Mouse (Mus musculus) limb, embryonic 15.5 days (tissue): ENCODE results near the gene Elfn2. TPM values are rescaled to one million over a fixed set of nuclear protein-coding genes. Genes with fewer than 3 reads are reported as not detected.

ENCODE experiments used
- ATAC-seq: fragments of 200-750 bp; cut with Nextera tagmentation; 2 replicates; pipeline ENCODE4 v1.8.0; 2017; ENCODE audit warnings: low read depth, moderate TSS enrichment; ENCODE audit not compliant: insufficient number of reproducible peaks, low FRiP score, low TSS enrichment
- H3K27ac ChIP-seq: fragments of 300-500 bp; sonication (generic); 2 replicates; pipeline ENCODE4 v1.5.1; 2015; ENCODE audit warnings: moderate library complexity, mild to moderate bottlenecking, inconsistent platforms
- H3K27me3 ChIP-seq: fragments of 300-500 bp; sonication (generic); 2 replicates; pipeline ENCODE4 v1.6.1; 2015; ENCODE audit warnings: inconsistent platforms
- H3K36me3 ChIP-seq: fragments of 300-500 bp; sonication (generic); 2 replicates; pipeline ENCODE4 v1.6.1; 2015; ENCODE audit warnings: inconsistent platforms
- H3K4me1 ChIP-seq: fragments of 300-500 bp; sonication (generic); 2 replicates; pipeline ENCODE4 v1.6.1; 2015; ENCODE audit warnings: inconsistent platforms
- H3K4me2 ChIP-seq: fragments of 300-500 bp; sonication (generic); 2 replicates; pipeline ENCODE4 v1.6.1; 2015; ENCODE audit warnings: mild to moderate bottlenecking, inconsistent platforms
- H3K4me3 ChIP-seq: fragments of 300-500 bp; sonication (generic); 2 replicates; pipeline ENCODE4 v1.5.1; 2015; ENCODE audit warnings: mild to moderate bottlenecking, inconsistent platforms
- H3K9ac ChIP-seq: fragments of 300-500 bp; sonication (generic); 2 replicates; pipeline ENCODE4 v1.6.1; 2015; ENCODE audit warnings: inconsistent platforms
- H3K9me3 ChIP-seq: fragments of 300-500 bp; sonication (generic); 2 replicates; pipeline ENCODE4 v1.6.1; 2016; ENCODE audit warnings: inconsistent platforms
- WGBS: fragments of 180-500 bp; shearing (Covaris S2); methylation state at CpG from one replicate; pipeline ENCODE4 v1.1.7; 2015; 5-methylcytosine and 5-hydroxymethylcytosine counted together
- polyA plus RNA-seq: library from polyadenylated mRNA; unstranded; fragments of >200 nt; fragmentation: Nextera tagmentation; extraction: Ambion mirVana; gene quantifications from 2 replicates; pipeline ENCODE4 v1.2.1, GENCODE M21; 2015

The Elfn2 gene
- polyA plus RNA-seq, 1 experiment from 2014 or later, result 0.05 TPM

- no peaks in the 10 kb centered on the region for H3K36me3 ChIP-seq
- no peak for ATAC-seq
- peaks cover 16% of the 10 kb centered on the region for H3K4me1 ChIP-seq
- no peaks in the 10 kb centered on the region for H3K9me3 ChIP-seq
- H3K4me3 ChIP-seq, result no peak overlapping the region
- 75% methylated on average over 9 of the region's 9 CpGs for WGBS
- no peak overlapping the region for H3K9ac ChIP-seq
- no peak overlapping the region for H3K27ac ChIP-seq
- H3K27me3 ChIP-seq, result peaks cover 43% of the 10 kb centered on the region
- H3K4me2 ChIP-seq, result no peak overlapping the region
These were observed 41.6 kb downstream of the Elfn2 start for GRCm38 (mm10) chr15:78677015-78677414.

GRCm38 (mm10) chr15:78674912-78675412, 43.6 kb downstream of the Elfn2 start:
- Histone ChIP-seq H3K4me2 (no peak overlapping the region), H3K36me3 (no peaks in the 10 kb centered on the region), H3K4me3 (no peak overlapping the region), H3K27ac (no peak overlapping the region), H3K9me3 (no peaks in the 10 kb centered on the region), H3K27me3 (peaks cover 62% of the 10 kb centered on the region), H3K9ac (no peak overlapping the region), H3K4me1 (0 out of 2 replicates have a peak, but pooled peaks cover 6% of the 10 kb centered on the region)
- WGBS, result 62% methylated on average over 6 of the region's 6 CpGs
- no peak for ATAC-seq

DNA sequence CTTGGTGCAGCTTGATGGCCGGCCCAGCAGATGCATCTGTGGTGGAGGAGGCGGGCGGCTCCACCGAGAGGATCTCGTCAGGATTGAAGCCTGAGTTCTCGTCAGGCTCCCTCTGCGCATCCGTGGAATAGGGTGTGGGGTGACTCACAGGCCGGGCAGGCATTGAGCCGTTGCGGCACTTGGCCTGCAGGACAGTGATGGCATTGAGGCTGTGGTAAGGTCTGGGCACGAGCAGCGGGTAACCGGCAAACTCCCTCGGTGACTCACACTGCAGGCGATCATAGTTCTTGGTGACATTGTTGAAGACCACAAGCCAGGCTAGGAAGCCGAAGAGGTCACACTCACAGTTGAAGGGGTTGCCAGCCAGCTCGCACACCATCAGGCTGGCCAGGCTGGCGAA, 45.1 kb downstream of the Elfn2 start:
- no peak overlapping the region for H3K27ac ChIP-seq
- H3K36me3 ChIP-seq, result no peaks in the 10 kb centered on the region
- WGBS, result 79% methylated on average over 19 of the region's 19 CpGs
- H3K27me3 ChIP-seq, result peaks cover 62% of the 10 kb centered on the region
- H3K4me2 ChIP-seq, result no peak overlapping the region
- no peak overlapping the region for H3K4me3 ChIP-seq
- no peak for ATAC-seq
- no peak overlapping the region for H3K9ac ChIP-seq
- H3K4me1 ChIP-seq, result peaks cover 12% of the 10 kb centered on the region; the same call in 1 of the 2 replicates
- H3K9me3 ChIP-seq, result no peaks in the 10 kb centered on the region

DNA sequence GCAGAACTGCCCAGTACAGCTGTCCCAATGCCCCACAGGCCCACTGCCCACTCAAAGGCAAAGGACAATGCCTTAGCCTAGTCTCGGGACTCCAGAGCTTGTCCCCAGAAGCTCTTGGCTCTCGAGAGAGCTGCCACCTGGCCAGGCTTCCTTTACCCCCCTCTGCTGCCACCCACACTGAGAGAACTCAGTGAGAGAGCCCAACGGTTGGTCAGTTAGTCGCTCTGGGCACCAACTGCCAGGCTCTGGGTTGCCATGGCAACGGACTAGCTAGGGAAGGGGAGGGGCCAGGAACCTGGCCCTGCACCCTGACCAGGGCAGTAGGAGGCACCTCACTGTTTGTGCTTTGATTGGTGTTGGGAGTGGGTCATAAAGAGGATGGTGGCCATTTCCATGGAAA, 48.2 kb downstream of the Elfn2 start:
- 34% methylated on average over 5 of the region's 5 CpGs for WGBS
- H3K27ac ChIP-seq, result no peak overlapping the region

DNA sequence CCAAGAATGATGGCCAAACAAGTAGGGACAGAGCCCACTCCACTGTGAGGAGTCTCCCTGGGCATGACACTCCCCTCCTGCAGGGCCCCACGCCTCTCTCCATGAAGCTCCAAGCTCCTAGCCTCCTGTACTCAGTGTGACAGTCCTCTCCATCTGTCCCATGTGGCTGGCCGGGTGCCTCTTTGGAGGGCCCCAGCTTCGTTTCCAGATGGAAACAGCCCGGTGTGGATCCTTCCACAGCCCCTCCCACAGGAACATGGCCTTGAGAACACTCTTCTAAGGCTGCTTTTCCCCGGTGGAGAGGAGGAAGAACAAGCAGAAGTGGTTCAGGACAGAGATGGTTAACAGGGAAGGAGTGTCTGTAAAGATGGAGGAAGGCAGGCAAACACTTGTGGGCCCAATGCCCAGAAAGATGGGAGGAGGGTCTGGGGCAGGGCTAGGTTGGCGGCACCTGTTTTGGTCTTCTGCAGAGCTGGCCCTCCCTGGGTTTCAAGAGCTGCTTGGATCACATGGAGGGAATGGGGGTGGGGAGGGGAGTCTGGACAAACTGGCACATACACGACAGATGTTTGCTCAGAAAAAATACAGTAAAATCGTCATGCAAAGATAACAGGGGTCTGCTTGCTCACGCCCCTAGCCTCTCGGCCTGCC, 49.2 kb downstream of the Elfn2 start:
- Histone ChIP-seq H3K27me3 (peaks cover 42% of the 10 kb centered on the region), H3K27ac (no peak overlapping the region), H3K4me1 (peaks cover 10% of the 10 kb centered on the region; the same call in 1 of the 2 replicates), H3K9ac (no peak overlapping the region), H3K4me3 (no peak overlapping the region), H3K4me2 (no peak overlapping the region), H3K36me3 (no peaks in the 10 kb centered on the region), H3K9me3 (no peaks in the 10 kb centered on the region)
- 51% methylated on average over 10 of the region's 10 CpGs for WGBS
- no peak for ATAC-seq

More for the DNA sequence above, 48.2 kb downstream of the Elfn2 start:
- H3K4me3 ChIP-seq, result no peak overlapping the region
- no peak overlapping the region for H3K4me2 ChIP-seq
- H3K9ac ChIP-seq, result no peak overlapping the region
- no peaks in the 10 kb centered on the region for H3K36me3 ChIP-seq
- ATAC-seq, result no peak
- H3K4me1 ChIP-seq, result peaks cover 10% of the 10 kb centered on the region; the same call in 1 of the 2 replicates
- peaks cover 51% of the 10 kb centered on the region for H3K27me3 ChIP-seq
- H3K9me3 ChIP-seq, result no peaks in the 10 kb centered on the region

DNA sequence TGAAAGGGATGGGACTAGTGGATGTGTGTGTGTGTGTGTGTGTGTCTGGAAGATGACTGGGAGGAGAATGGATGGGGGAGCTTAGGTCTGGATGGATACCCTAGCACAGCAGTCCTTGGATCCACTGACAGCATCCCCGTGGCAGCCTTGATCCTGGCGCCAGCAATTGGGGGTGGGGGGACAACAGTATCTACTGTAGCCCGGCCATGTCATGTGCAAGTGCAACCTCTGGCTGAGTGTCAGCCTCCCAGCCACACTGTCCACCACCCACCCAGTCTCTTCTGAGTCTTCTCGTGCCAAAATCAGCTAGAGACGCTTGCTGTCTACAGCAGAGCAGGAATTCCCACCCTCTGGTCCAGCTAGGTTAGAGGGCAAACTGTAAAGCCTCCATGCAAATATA, 54.3 kb downstream of the Elfn2 start:
- H3K9ac ChIP-seq, result no peak overlapping the region
- H3K27me3 ChIP-seq, result peaks cover 2% of the 10 kb centered on the region; the same call in 1 of the 2 replicates
- no peak overlapping the region for H3K4me2 ChIP-seq
- no peaks in the 10 kb centered on the region for H3K9me3 ChIP-seq
- peaks cover 2% of the 10 kb centered on the region; the same call in 1 of the 2 replicates for H3K4me1 ChIP-seq
- ATAC-seq, result no peak
- WGBS, result 56% methylated on average over 5 of the region's 5 CpGs
- H3K4me3 ChIP-seq, result no peak overlapping the region
- no peak overlapping the region for H3K27ac ChIP-seq
- H3K36me3 ChIP-seq, result no peaks in the 10 kb centered on the region

DNA sequence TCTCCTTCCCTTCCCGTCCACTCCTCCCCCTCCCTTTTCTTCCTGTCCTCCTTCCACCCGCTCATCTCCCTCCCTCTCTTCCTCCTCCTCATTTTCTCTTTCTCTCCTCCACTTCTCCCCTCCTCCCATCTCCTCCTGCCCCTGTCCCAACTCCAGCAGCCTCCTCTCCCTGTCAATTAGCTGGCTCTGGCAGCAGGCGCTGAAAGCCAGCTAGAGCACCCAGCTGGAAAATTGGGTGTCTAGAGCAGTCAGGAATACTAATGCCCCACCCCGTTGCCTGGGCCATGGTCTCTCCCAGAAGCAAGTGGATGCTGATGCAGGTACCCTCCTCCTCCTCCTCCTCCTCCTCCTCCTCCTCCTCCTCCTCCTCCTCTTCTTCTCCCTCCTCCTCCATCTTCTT, 67.4 kb downstream of the Elfn2 start:
- H3K9me3 ChIP-seq, result no peaks in the 10 kb centered on the region
- 42% methylated on average over 4 of the region's 4 CpGs for WGBS
- H3K9ac ChIP-seq, result no peak overlapping the region
- no peak for ATAC-seq
- no peaks in the 10 kb centered on the region for H3K4me1 ChIP-seq
- H3K27me3 ChIP-seq, result no peaks in the 10 kb centered on the region; the same call in 1 of the 2 replicates
- H3K4me2 ChIP-seq, result no peak overlapping the region
- H3K27ac ChIP-seq, result no peak overlapping the region
- H3K36me3 ChIP-seq, result no peaks in the 10 kb centered on the region
- no peak overlapping the region for H3K4me3 ChIP-seq

DNA sequence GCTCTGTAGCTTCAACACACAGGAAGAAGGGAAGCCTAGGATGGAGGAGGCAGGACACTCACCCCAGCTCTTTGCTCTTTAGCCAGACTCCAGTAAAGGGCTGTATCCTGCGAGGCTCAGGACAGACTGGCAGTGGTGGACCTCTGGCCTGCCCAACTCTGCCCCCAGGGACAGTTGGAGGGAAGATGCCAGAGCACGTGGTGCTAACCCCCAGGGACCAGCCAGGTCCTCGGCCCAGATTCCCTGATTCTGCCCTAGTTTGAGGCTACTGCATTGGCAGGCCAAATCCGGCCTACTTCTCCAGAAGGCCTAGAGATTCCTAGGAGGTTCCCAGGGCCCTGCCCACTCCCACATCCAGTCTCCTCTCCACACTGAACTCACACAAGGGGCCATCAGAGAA, 70.8 kb downstream of the Elfn2 start:
- WGBS, result 64% methylated on average over 4 of the region's 4 CpGs
- Histone ChIP-seq H3K4me1 (no peaks in the 10 kb centered on the region), H3K9ac (no peak overlapping the region), H3K9me3 (no peaks in the 10 kb centered on the region), H3K36me3 (no peaks in the 10 kb centered on the region), H3K27ac (no peak overlapping the region), H3K4me3 (no peak overlapping the region), H3K27me3 (peaks cover 7% of the 10 kb centered on the region), H3K4me2 (no peak overlapping the region)
- ATAC-seq, result no peak

DNA sequence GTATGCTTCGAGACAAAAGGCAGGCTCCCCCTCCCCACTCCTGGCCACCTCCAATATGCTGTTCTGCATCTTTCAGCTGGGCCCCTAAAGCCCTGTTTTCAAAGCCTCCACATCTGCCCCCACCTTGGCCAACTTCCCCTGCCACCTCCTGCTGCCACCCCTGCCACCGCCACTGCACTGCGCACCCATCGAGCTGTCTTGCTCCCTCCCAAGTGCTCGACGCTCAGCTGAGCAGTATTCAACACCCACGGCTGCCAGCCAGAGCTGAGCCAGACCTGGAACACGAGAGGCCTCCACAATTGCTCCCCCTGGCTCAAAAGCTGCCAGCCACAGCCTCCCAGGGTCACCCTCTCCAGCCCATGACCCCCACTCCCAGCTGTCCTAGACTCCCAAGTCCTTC, 74.0 kb downstream of the Elfn2 start:
- Histone ChIP-seq H3K27ac (no peak overlapping the region), H3K9ac (no peak overlapping the region), H3K9me3 (no peaks in the 10 kb centered on the region), H3K27me3 (peaks cover 11% of the 10 kb centered on the region), H3K4me3 (no peak overlapping the region), H3K4me2 (no peak overlapping the region), H3K4me1 (no peaks in the 10 kb centered on the region), H3K36me3 (no peaks in the 10 kb centered on the region)
- 45% methylated on average over 8 of the region's 8 CpGs for WGBS
- no peak for ATAC-seq

GRCm38 (mm10) chr15:78643633-78644032, 74.9 kb downstream of the Elfn2 start:
- H3K4me3 ChIP-seq, result no peak overlapping the region
- H3K36me3 ChIP-seq, result no peaks in the 10 kb centered on the region
- WGBS, result 18% methylated on average over 6 of the region's 6 CpGs
- ATAC-seq, result no peak
- no peaks in the 10 kb centered on the region for H3K4me1 ChIP-seq
- no peak overlapping the region for H3K4me2 ChIP-seq
- no peaks in the 10 kb centered on the region for H3K9me3 ChIP-seq
- no peak overlapping the region for H3K9ac ChIP-seq
- no peak overlapping the region for H3K27ac ChIP-seq
- peaks cover 16% of the 10 kb centered on the region; the same call in 1 of the 2 replicates for H3K27me3 ChIP-seq

DNA sequence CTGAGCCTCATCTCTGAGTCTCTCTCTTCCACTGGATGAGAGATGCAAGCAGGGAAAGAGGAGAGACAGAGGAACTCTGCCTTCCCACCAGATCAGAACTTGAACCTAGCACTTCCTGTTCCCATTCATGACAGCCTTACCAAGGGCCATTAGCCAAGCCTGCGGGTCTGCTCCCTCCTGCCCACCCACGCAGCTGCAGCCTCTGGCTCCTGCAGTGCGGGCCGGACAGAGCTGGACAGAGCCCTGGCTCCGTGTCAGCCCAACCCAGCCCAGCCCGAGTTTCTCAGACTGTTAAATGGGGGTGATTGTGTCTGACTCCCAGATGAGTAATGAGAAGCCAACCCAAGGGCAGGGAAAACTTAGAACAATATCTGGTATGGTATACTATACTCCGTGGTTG, 83.3 kb downstream of the Elfn2 start:
- no peak overlapping the region for H3K4me3 ChIP-seq
- H3K9ac ChIP-seq, result no peak overlapping the region
- no peak overlapping the region for H3K4me2 ChIP-seq
- 18% methylated on average over 7 of the region's 7 CpGs for WGBS
- H3K27ac ChIP-seq, result no peak overlapping the region
- peaks cover 16% of the 10 kb centered on the region; the same call in 1 of the 2 replicates for H3K27me3 ChIP-seq
- H3K4me1 ChIP-seq, result peaks cover 10% of the 10 kb centered on the region; the same call in 1 of the 2 replicates
- ATAC-seq, result no peak
- H3K36me3 ChIP-seq, result no peaks in the 10 kb centered on the region
- no peaks in the 10 kb centered on the region for H3K9me3 ChIP-seq

GRCm38 (mm10) chr15:78634095-78634737, 84.4 kb downstream of the Elfn2 start:
- Histone ChIP-seq H3K4me2 (no peak overlapping the region), H3K9ac (no peak overlapping the region), H3K27ac (no peak overlapping the region), H3K27me3 (peaks cover 11% of the 10 kb centered on the region; the same call in 1 of the 2 replicates), H3K4me1 (peaks cover 10% of the 10 kb centered on the region; the same call in 1 of the 2 replicates), H3K36me3 (no peaks in the 10 kb centered on the region), H3K4me3 (no peak overlapping the region), H3K9me3 (no peaks in the 10 kb centered on the region)
- no peak for ATAC-seq
- 28% methylated on average over 10 of the region's 10 CpGs for WGBS
